Comparison of ENCODE assay signal across 15 mouse cellular contexts in the genomic region with DNA sequence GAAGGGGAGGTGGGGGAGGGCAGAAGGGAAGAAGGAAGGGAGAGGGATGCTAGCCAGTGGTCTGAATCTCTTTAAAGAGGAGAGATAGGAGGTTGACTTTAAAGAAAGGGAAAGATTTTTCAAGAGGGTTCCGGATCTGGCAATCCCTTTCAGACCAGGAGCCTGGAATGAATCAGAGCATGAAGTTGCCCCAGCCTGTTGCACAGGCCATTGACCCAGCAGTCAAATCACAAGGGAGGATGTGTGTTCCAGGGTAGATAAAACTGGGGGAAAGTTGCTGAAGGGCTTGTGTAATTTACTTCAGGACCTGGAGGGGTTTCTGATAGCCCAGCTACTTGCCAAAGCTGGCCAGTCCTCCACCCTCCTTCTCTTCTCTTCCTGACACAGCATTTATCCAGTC. TPM values are rescaled to one million over a fixed set of nuclear protein-coding genes. Genes with fewer than 3 reads are reported as not detected.
DNase-seq lines count a peak whose midpoint lies in the region; ATAC-seq and TF ChIP-seq lines count a peak whose summit lies in the region.
"Had no signal": no experiment of that assay in that cellular context is flagged by ENCODE, and none has a peak within 500 bp of the region (broad histone marks: within the 10 kb centered on the region; RNA-seq: fewer than 3 reads in every experiment).

No protein-coding gene starts in this region.

- H3K9me3 ChIP-seq in heart, embryonic 12.5 days (replicated peaks) = no peaks in the 10 kb centered on the region
- H3K9me3 ChIP-seq in stomach, postnatal 0 days (ENCODE audit: control insufficient read depth, low read length) = no peaks in the 10 kb centered on the region
- H3K9me3 ChIP-seq: forebrain, embryonic 13.5 days; kidney, embryonic 15.5 days; lung, embryonic 15.5 days had no signal

- TF ChIP-seq EP300 in stomach, postnatal 0 days (optimal IDR thresholded peaks at IDR 0.05) = no peak

- peak; percentile 72 for ATAC-seq in heart, embryonic 12.5 days (ENCODE audit: insufficient number of reproducible peaks, low FRiP score)
- ATAC-seq in stomach, postnatal 0 days (ENCODE audit: low FRiP score, low TSS enrichment) = no peak
- ATAC-seq: forebrain, embryonic 13.5 days had no signal

- no peaks in the 10 kb centered on the region for H3K36me3 ChIP-seq in liver, adult 2 months (ENCODE audit: control insufficient read depth, insufficient read depth, low read length)
- H3K36me3 ChIP-seq in heart, embryonic 12.5 days = no peaks in the 10 kb centered on the region
- no peaks in the 10 kb centered on the region for H3K36me3 ChIP-seq in stomach, postnatal 0 days (ENCODE audit: control insufficient read depth, insufficient read depth, low read length)
- H3K36me3 ChIP-seq: kidney, embryonic 15.5 days; lung, embryonic 15.5 days had no signal

- H3K27ac ChIP-seq in liver, adult 2 months (replicated peaks; ENCODE audit: insufficient read depth, low read depth, low read length) = peak overlapping the region; percentile 96
- H3K27ac ChIP-seq in heart, embryonic 12.5 days (ENCODE audit: poor library complexity, severe bottlenecking) = peak overlapping the region; percentile 73
- no peak overlapping the region for H3K27ac ChIP-seq in stomach, postnatal 0 days (replicated peaks)
- H3K27ac ChIP-seq in layer of hippocampus, adult 2 months = no peak overlapping the region
- H3K27ac ChIP-seq: forebrain, embryonic 13.5 days; gastrocnemius, adult 2 months; kidney, embryonic 15.5 days; lung, embryonic 15.5 days had no signal

- DNase-seq in adrenal gland, postnatal 10 days = peak; percentile 27
- no peak for DNase-seq in adrenal gland, postnatal 4 days (ENCODE audit: low spot score in 2 of 2)
- peak; percentile 90 for DNase-seq in liver, adult 2 months (ENCODE audit: extremely low read depth, low read depth, low spot score)
- no peak for DNase-seq in liver
- DNase-seq in stomach, postnatal 0 days (ENCODE audit: low spot score) = peak; percentile 11
- no peak for DNase-seq in layer of hippocampus, adult 2 months (ENCODE audit: low spot score in 2 of 2)
- DNase-seq in yolk sac, embryonic 10.5 days (ENCODE audit: low spot score) = no peak
- DNase-seq: cerebellum, adult 9-11 months; gastrocnemius, adult 2 months; left cerebral cortex, postnatal 4 days; right cerebral cortex, postnatal 4 days had no signal

- 0% methylated on average over 1 of the region's 1 CpGs for WGBS in liver, adult 2 months
- WGBS in heart, embryonic 12.5 days = 3% methylated on average over 1 of the region's 1 CpGs
- 57% methylated on average over 1 of the region's 1 CpGs for WGBS in stomach, postnatal 0 days

- H3K4me3 ChIP-seq in liver, adult 2 months (ENCODE audit: insufficient read depth, low read depth, low read length) = no peak overlapping the region
- no peak overlapping the region for H3K4me3 ChIP-seq in heart, embryonic 12.5 days
- no peak overlapping the region for H3K4me3 ChIP-seq in stomach, postnatal 0 days (ENCODE audit: low read depth, low read length)
- H3K4me3 ChIP-seq in layer of hippocampus, adult 2 months = no peak overlapping the region
- H3K4me3 ChIP-seq: forebrain, embryonic 13.5 days; gastrocnemius, adult 2 months; kidney, embryonic 15.5 days; lung, embryonic 15.5 days had no signal

- TF ChIP-seq POLR2A in liver, adult 2 months (IDR thresholded peaks at IDR 0.05; ENCODE audit: extremely low read depth, insufficient read depth, low read length) = no peak

- TF ChIP-seq CTCF in liver, adult 2 months (IDR thresholded peaks at IDR 0.05; ENCODE audit: low read depth, low read length) = no peak
- TF ChIP-seq CTCF in stomach, postnatal 0 days (IDR thresholded peaks at IDR 0.05; ENCODE audit: low read depth) = no peak
- TF ChIP-seq CTCF in layer of hippocampus, adult 2 months (conservative IDR thresholded peaks at IDR 0.05) = no peak

- H3K4me1 ChIP-seq in liver, adult 2 months (ENCODE audit: control insufficient read depth, insufficient read depth, low read length) = peaks cover 23% of the 10 kb centered on the region
- peaks cover 34% of the 10 kb centered on the region for H3K4me1 ChIP-seq in heart, embryonic 12.5 days (replicated peaks)
- no peaks in the 10 kb centered on the region for H3K4me1 ChIP-seq in stomach, postnatal 0 days (replicated peaks; ENCODE audit: control insufficient read depth, insufficient read depth)
- H3K4me1 ChIP-seq: forebrain, embryonic 13.5 days had no signal

- no peaks in the 10 kb centered on the region for H3K27me3 ChIP-seq in liver, adult 2 months (ENCODE audit: control insufficient read depth, insufficient read depth, low read length)
- H3K27me3 ChIP-seq in heart, embryonic 12.5 days (replicated peaks) = no peaks in the 10 kb centered on the region
- no peaks in the 10 kb centered on the region for H3K27me3 ChIP-seq in stomach, postnatal 0 days (ENCODE audit: control insufficient read depth, insufficient read depth, low read length)
- H3K27me3 ChIP-seq: forebrain, embryonic 13.5 days; kidney, embryonic 15.5 days; lung, embryonic 15.5 days had no signal

- no peaks in the 10 kb centered on the region for H3K79me2 ChIP-seq in liver, adult 2 months (ENCODE audit: control insufficient read depth, insufficient read depth, low read length)

- H3K9ac ChIP-seq in liver, adult 2 months (ENCODE audit: low read depth, low read length) = peak overlapping the region; percentile 66
- no peak overlapping the region for H3K9ac ChIP-seq in heart, embryonic 12.5 days
- no peak overlapping the region for H3K9ac ChIP-seq in stomach, postnatal 0 days (ENCODE audit: low read length)
- H3K9ac ChIP-seq: forebrain, embryonic 13.5 days; kidney, embryonic 15.5 days; lung, embryonic 15.5 days had no signal

- H3K4me2 ChIP-seq in heart, embryonic 12.5 days = no peak overlapping the region
- H3K4me2 ChIP-seq in stomach, postnatal 0 days (replicated peaks; ENCODE audit: low read depth) = no peak overlapping the region
- H3K4me2 ChIP-seq: forebrain, embryonic 13.5 days; kidney, embryonic 15.5 days; lung, embryonic 15.5 days had no signal

RNA-seq across cellular contexts. Expression of a gene that starts 45.4 kb away (rescaled TPM):
- total RNA-seq in adrenal gland, postnatal 10 days (2021) = 1 to 10 TPM; 8.4 to 9.0 TPM
- total RNA-seq in adrenal gland, postnatal 4 days (2021) = 1 to 10 TPM; 8.2 to 8.8 TPM
- 9.4 and 16.0 TPM in 2 replicates for total RNA-seq in liver, adult 2 months (2014; rRNA removed)
- 2.0 and 5.5 TPM in 2 replicates for polyA plus RNA-seq in liver, adult 2 months (2012; rRNA removed)
- 7.9 and 8.7 TPM in 2 replicates for polyA plus RNA-seq in heart, embryonic 12.5 days (2016; fragmentation: Nextera tagmentation; extraction: Ambion mirVana)
- polyA plus RNA-seq in stomach, postnatal 0 days (2015; fragmentation: Nextera tagmentation; extraction: Ambion mirVana) = 7.3 TPM in 2 replicates
- 10 to 100 TPM in 1 of 2 experiments, 1 to 10 TPM in 1; 8.9 to 11.2 TPM for total RNA-seq in layer of hippocampus, adult 2 months (2021)

Comparison
In these comparisons a context has a peak if more than half of its experiments do, and no peak if none do; other contexts are left out.
1. DNase-seq: peak in adrenal gland, postnatal 10 days (single experiment), liver, adult 2 months (single experiment) and stomach, postnatal 0 days (single experiment); none in adrenal gland, postnatal 4 days (0 of 2), liver (single experiment), layer of hippocampus, adult 2 months (0 of 2) and yolk sac, embryonic 10.5 days (single experiment).
2. H3K27ac ChIP-seq: peak in liver, adult 2 months (single experiment) and heart, embryonic 12.5 days (single experiment); none in stomach, postnatal 0 days (single experiment) and layer of hippocampus, adult 2 months (single experiment).